Mouse (Mus musculus) liver, adult 2 months (tissue): ENCODE measurements around the gene Olfr697.

Experiments used
- CTCF ChIP-seq: fragments of 200-500 bp; IDR thresholded peaks from 2 replicates; pipeline ENCODE4 v1.5.1; 2011; ENCODE audit warnings: low read depth, low read length, control low read depth
- POLR2A ChIP-seq: fragments of 200-500 bp; IDR thresholded peaks from 2 replicates; pipeline ENCODE4 v1.6.1; 2011; ENCODE audit warnings: low read length, control low read depth; ENCODE audit not compliant: insufficient read depth; ENCODE audit errors: extremely low read depth

- no peak for TF ChIP-seq CTCF
- no peak for TF ChIP-seq POLR2A
Observed at GRCm38 (mm10) chr7:106745811-106746210, 3.6 kb upstream of the Olfr697 start.
